Mouse (Mus musculus): ENCODE measurements at regions not wholly inside any gene's neighbourhood (a gene's known extent, or its start where the extent isn't known, plus 50 kb on each side); places are given as distances from the start of the nearest gene placed in this dataset.

DNA sequence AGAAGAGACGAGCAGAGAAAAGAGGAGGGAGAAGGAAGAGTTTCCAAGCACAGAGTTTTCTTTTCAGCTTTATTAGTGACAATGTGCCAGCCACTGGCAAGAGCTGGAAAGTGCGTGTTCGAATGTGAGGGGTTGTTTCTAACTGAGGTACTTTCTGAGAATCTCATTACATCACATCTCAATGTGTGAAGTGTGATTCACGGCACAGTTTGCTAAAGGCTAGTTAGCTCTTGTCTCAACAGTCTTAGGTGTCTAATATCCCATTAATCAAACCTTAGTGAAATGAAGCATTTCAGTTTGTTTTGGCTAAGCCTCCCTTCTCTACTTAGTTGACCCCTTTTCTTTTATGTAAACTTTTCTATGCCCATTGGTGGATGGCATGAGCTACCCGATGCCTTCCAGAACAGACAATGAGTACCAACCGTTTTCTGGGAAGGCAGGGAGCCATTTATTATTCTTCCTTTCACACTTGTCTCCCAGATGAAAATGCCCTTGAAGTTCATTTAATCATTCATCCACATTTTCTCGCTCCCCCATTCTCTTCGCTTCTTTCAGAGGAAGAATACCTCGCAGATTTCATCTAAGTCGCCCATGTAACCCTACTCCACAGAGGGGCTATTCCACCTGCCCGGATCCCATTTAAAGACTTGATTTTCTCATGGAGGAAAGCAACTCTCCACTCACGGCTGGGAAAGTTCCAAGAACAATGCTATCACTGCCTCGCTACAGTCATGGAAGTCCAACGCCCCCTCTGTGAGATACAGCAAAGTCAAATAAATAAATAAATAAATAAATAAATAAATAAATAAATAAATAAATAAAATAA is 348.0 kb downstream of the Tmem182 start:
- no peak for TF ChIP-seq CTCF (conservative IDR thresholded peaks at IDR 0.05 in 1 of 2, IDR thresholded peaks at IDR 0.05 in 1 of 2; ENCODE audit: low read depth in 2 of 2, low read length in 2 of 2)
- TF ChIP-seq TCF12 (IDR thresholded peaks at IDR 0.05; ENCODE audit: low read depth, low read length), result no peak
- TF ChIP-seq POLR2A (IDR thresholded peaks at IDR 0.05; ENCODE audit: low read depth, low read length), result no peak
- TF ChIP-seq MAZ (IDR thresholded peaks at IDR 0.05; ENCODE audit: low read depth, low read length), result no peak
- no peak for TF ChIP-seq EP300 (IDR thresholded peaks at IDR 0.05; ENCODE audit: low read length)
- no peak for TF ChIP-seq ELF1 (IDR thresholded peaks at IDR 0.05; ENCODE audit: low read depth, low read length)
